9 mouse cellular contexts compared by ENCODE assay signal in the genomic region with DNA sequence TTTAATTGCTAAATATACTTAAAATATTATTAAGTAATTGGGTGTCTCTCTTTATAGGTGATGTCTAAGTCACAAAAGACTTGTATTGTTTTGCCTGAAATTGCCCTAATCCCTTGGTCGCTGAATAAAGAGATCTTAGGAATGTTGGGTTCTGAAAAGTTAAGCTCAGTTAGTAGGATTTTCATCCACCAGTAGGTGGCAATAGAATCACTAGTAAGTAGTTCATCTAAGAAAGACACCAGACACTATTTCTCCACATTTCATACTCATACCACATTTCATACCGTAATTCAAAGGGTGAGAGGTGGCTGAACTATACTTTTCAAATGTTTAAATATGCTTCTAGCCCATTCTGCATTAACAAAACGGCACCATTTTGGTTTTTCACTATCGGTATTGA. TPM values are rescaled to one million over a fixed set of nuclear protein-coding genes. Genes with fewer than 3 reads are reported as not detected.
DNase-seq lines count a peak whose midpoint lies in the region; ATAC-seq and TF ChIP-seq lines count a peak whose summit lies in the region.
"Had no signal": no experiment of that assay in that cellular context is flagged by ENCODE, and none has a peak within 500 bp of the region (broad histone marks: within the 10 kb centered on the region; RNA-seq: fewer than 3 reads in every experiment).

No protein-coding gene starts in this region.

- no peaks in the 10 kb centered on the region for H3K9me3 ChIP-seq in MEL (replicated peaks; ENCODE audit: insufficient read depth, low read length)
- no peaks in the 10 kb centered on the region for H3K9me3 ChIP-seq in forebrain, embryonic 16.5 days (ENCODE audit: control insufficient read depth, low read length)
- H3K9me3 ChIP-seq: embryonic facial prominence, embryonic 15.5 days had no signal

- TF ChIP-seq EP300 in MEL (IDR thresholded peaks at IDR 0.05; ENCODE audit: low read depth in 1 of 2, low read length in 2 of 2), result no peak

- H3K4me2 ChIP-seq in forebrain, embryonic 16.5 days (ENCODE audit: low read length), result no peak overlapping the region
- H3K4me2 ChIP-seq: embryonic facial prominence, embryonic 15.5 days had no signal

- H3K9ac ChIP-seq in MEL (ENCODE audit: control insufficient read depth, low read depth, low read length, poor library complexity, severe bottlenecking), result no peak overlapping the region
- no peak overlapping the region for H3K9ac ChIP-seq in forebrain, embryonic 16.5 days (replicated peaks; ENCODE audit: low read depth, low read length)
- H3K9ac ChIP-seq: embryonic facial prominence, embryonic 15.5 days had no signal

- ATAC-seq in cerebellum, adult (ENCODE audit: insufficient number of reproducible peaks, low FRiP score, low TSS enrichment), result peak; percentile 79; the same call in 1 of the 2 replicates
- ATAC-seq in forebrain, embryonic 16.5 days, result peak; percentile 87
- no peak for ATAC-seq in activated CD4-positive, CD25-positive, alpha-beta regulatory T cell, adult 4 months

- no peaks in the 10 kb centered on the region for H3K27me3 ChIP-seq in MEL (ENCODE audit: control insufficient read depth in 1 of 2, insufficient read depth in 2 of 2, low read length in 2 of 2)
- H3K27me3 ChIP-seq in forebrain, embryonic 16.5 days (replicated peaks; ENCODE audit: control insufficient read depth, insufficient read depth, low read length), result no peaks in the 10 kb centered on the region
- H3K27me3 ChIP-seq: embryonic facial prominence, embryonic 15.5 days had no signal

- peak in 1 of 3 experiments; percentile 44; a peak in 2 of 6 replicates for TF ChIP-seq CTCF in MEL (IDR thresholded peaks at IDR 0.05 in 2 of 3, conservative IDR thresholded peaks at IDR 0.05 in 1 of 3; ENCODE audit: control insufficient read depth in 1 of 3, insufficient read depth in 1 of 3, low read depth in 2 of 3, low read length in 3 of 3, poor library complexity in 1 of 3, severe bottlenecking in 1 of 3)

- 48% methylated on average over 4 of the region's 4 CpGs for WGBS in forebrain, embryonic 16.5 days

- peak; percentile 29 for TF ChIP-seq RAD21 in MEL (IDR thresholded peaks at IDR 0.05; ENCODE audit: low read depth, low read length)

- no peak for DNase-seq in cerebellum, adult 11 months
- peak; percentile 9 for DNase-seq in kidney, postnatal 14 days
- DNase-seq in kidney, adult 11 months, result no peak
- peak; percentile 30 for DNase-seq in MEL (ENCODE audit: low read depth, low spot score)
- no peak for DNase-seq in adrenal gland, postnatal 10 days

- no peaks in the 10 kb centered on the region for H3K4me1 ChIP-seq in MEL (ENCODE audit: control insufficient read depth in 1 of 2, insufficient read depth in 2 of 2, low read length in 2 of 2)
- H3K4me1 ChIP-seq in forebrain, embryonic 16.5 days (replicated peaks; ENCODE audit: control insufficient read depth, insufficient read depth, low read length), result no peaks in the 10 kb centered on the region
- H3K4me1 ChIP-seq: embryonic facial prominence, embryonic 15.5 days had no signal

- no peak overlapping the region for H3K27ac ChIP-seq in MEL (ENCODE audit: control insufficient read depth, low read depth, low read length)
- no peak overlapping the region for H3K27ac ChIP-seq in forebrain, embryonic 16.5 days (ENCODE audit: low read length)
- H3K27ac ChIP-seq: embryonic facial prominence, embryonic 15.5 days had no signal

- TF ChIP-seq POLR2A in MEL (IDR thresholded peaks at IDR 0.05; ENCODE audit: control insufficient read depth in 1 of 2, insufficient read depth in 1 of 2, low read depth in 1 of 2, low read length in 2 of 2, poor library complexity in 1 of 2), result no peak

- H3K4me3 ChIP-seq in MEL (ENCODE audit: control insufficient read depth in 1 of 2, insufficient read depth in 1 of 2, low read depth in 2 of 2, low read length in 2 of 2), result no peak overlapping the region
- no peak overlapping the region for H3K4me3 ChIP-seq in forebrain, embryonic 16.5 days (replicated peaks; ENCODE audit: low read length)
- H3K4me3 ChIP-seq: embryonic facial prominence, embryonic 15.5 days had no signal

- no peaks in the 10 kb centered on the region for H3K79me2 ChIP-seq in MEL (ENCODE audit: control insufficient read depth, insufficient read depth, low read length, poor library complexity)

- no peaks in the 10 kb centered on the region for H3K36me3 ChIP-seq in MEL (ENCODE audit: control insufficient read depth in 1 of 2, insufficient read depth in 2 of 2, low read length in 2 of 2)
- no peaks in the 10 kb centered on the region for H3K36me3 ChIP-seq in forebrain, embryonic 16.5 days (ENCODE audit: control insufficient read depth, insufficient read depth)
- H3K36me3 ChIP-seq: embryonic facial prominence, embryonic 15.5 days had no signal

TF ChIP-seq in MEL, 35 proteins besides CTCF, POLR2A, EP300 and RAD21:
- TF ChIP-seq ETS1 (IDR thresholded peaks at IDR 0.05; ENCODE audit: low read depth, low read length), result no peak
- peak; percentile 40 for TF ChIP-seq SMC3 (IDR thresholded peaks at IDR 0.05; ENCODE audit: low read depth, low read length)
TF ChIP-seq in MEL: peak in this region for 1.

RNA-seq across cellular contexts. Expression of gene Muc15, which starts 57.8 kb away (rescaled TPM):
- not detected in 2 replicates for total RNA-seq in MEL (2012; rRNA removed)
- polyA plus RNA-seq in MEL (2012; ENCODE audit: insufficient read depth in 1 of 2, insufficient read length in 2 of 2, low read depth in 1 of 2, low replicate concordance in 2 of 2, missing spikeins in 1 of 2), result not detected
- 0.10 TPM in 1 of 2 replicates, not detected in the other for polyA plus RNA-seq in forebrain, embryonic 16.5 days (2015; fragmentation: Nextera tagmentation; extraction: Ambion mirVana)
- not detected for polyA plus RNA-seq in activated CD4-positive, CD25-positive, alpha-beta regulatory T cell, adult 4 months (2017; shearing (Covaris generic))
- not detected for total RNA-seq in adrenal gland, postnatal 10 days (2021)

Comparison
In these comparisons a context has a peak if more than half of its experiments do, and no peak if none do; other contexts are left out.
1. DNase-seq: peak in kidney, postnatal 14 days (single experiment) and MEL (single experiment); none in cerebellum, adult 11 months (single experiment), kidney, adult 11 months (single experiment) and adrenal gland, postnatal 10 days (single experiment).